Mouse (Mus musculus) olfactory bulb, adult 2 months (tissue): ENCODE results near the gene Actg2.

Source experiments
- CTCF ChIP-seq: fragments of 200-500 bp; IDR thresholded peaks from 2 replicates; pipeline ENCODE4 v1.5.1; 2012; ENCODE audit warnings: low read depth, mild to moderate bottlenecking, low read length, moderate library complexity; ENCODE audit not compliant: insufficient read depth
- POLR2A ChIP-seq: fragments of 200-500 bp; IDR thresholded peaks from 2 replicates; pipeline ENCODE4 v1.6.1; 2012; ENCODE audit warnings: mild to moderate bottlenecking, low read depth, low read length, moderate library complexity; ENCODE audit not compliant: insufficient read depth

DNA sequence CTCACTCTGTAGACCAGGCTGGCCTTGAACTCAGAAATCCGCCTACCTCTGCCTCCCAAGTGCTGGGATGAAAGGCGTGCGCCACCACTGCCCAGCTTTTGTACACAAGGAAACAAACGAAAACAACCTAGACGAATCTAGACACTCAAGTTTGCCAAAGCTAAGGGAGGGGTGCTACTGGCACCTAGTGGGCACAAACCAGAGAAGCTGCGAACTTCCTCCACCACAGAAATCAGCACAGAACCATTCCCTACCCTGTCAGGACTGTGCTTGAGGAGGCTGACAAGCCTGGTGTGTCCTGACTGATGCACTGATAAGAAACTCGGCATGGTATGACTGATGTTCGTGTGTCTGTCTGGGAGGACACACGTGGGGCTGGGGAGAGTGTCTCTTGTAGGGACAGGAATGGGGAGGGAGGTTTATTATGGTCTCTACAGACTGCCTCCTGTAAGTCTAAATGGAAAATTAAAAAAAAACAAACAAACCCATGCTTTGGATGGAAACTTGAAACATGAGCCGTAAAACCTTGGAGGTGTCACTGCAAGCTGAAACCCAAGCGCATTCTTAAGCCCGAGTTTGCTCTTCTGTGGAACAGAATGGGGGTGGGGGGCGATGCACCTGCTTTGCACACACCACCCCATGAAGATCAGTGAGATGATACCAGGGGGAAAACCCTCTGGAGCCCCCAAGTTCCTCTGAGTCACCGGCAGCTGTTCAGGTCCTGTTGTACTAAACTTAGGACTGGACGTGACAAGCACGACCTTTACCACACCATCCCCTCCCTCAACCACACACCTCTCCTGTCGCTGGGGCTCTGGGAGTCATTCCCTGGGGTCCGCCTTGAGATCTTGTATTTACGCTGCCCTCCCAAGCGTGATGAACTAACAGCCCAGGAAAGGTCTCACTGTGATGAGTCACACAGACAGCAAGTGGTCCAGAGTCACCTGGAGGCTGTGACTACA lies 33.1 kb upstream of the Actg2 start:
- TF ChIP-seq CTCF (no peak), POLR2A (no peak)
